Mouse (Mus musculus) thymus, adult 2 months (tissue): ENCODE results near the gene Pls3. TPM values are rescaled to one million over a fixed set of nuclear protein-coding genes. Genes with fewer than 3 reads are reported as not detected.

Source experiments
- DNase-seq: peaks from one replicate; pipeline ENCODE4 v3.0.0; 2021
- H3K27ac ChIP-seq: fragments of 200-500 bp; 2 replicates; pipeline ENCODE4 v1.5.1; 2012; ENCODE audit warnings: low read length, control low read depth; ENCODE audit not compliant: control insufficient read depth, insufficient read depth
- H3K27me3 ChIP-seq: fragments of 200-500 bp; 2 replicates; pipeline ENCODE4 v1.6.1; 2012; ENCODE audit warnings: mild to moderate bottlenecking, low read length, moderate library complexity, mixed read lengths; ENCODE audit not compliant: control insufficient read depth, insufficient read depth
- H3K36me3 ChIP-seq: fragments of 200-500 bp; 2 replicates; pipeline ENCODE4 v1.6.1; 2012; ENCODE audit warnings: mild to moderate bottlenecking, low read length, moderate library complexity; ENCODE audit not compliant: control insufficient read depth, insufficient read depth
- H3K4me1 ChIP-seq: fragments of 200-500 bp; replicated peaks from 2 replicates; pipeline ENCODE4 v1.6.1; 2012; ENCODE audit warnings: low read length; ENCODE audit not compliant: control insufficient read depth, insufficient read depth
- H3K4me3 ChIP-seq: fragments of 200-500 bp; 2 replicates; pipeline ENCODE4 v1.5.1; 2012; ENCODE audit warnings: mild to moderate bottlenecking, low read length, control low read depth, moderate library complexity; ENCODE audit not compliant: control insufficient read depth, insufficient read depth
- CTCF ChIP-seq: fragments of 200-500 bp; IDR thresholded peaks from 2 replicates; pipeline ENCODE4 v1.5.1; 2012; ENCODE audit warnings: mild to moderate bottlenecking, control low read depth, low read length, moderate library complexity, borderline replicate concordance; ENCODE audit not compliant: control insufficient read depth, poor library complexity, insufficient read depth; ENCODE audit errors: extremely low read depth
- POLR2A ChIP-seq: fragments of 200-500 bp; IDR thresholded peaks from 2 replicates; pipeline ENCODE4 v1.6.1; 2012; ENCODE audit warnings: mild to moderate bottlenecking, low read length, control low read depth, moderate library complexity; ENCODE audit not compliant: control insufficient read depth, poor library complexity, insufficient read depth; ENCODE audit errors: extremely low read depth
- WGBS: fragments of 180-500 bp; shearing (Covaris S2); methylation state at CpG from one replicate; pipeline ENCODE4 v1.1.7; 2018; 5-methylcytosine and 5-hydroxymethylcytosine counted together
- polyA plus RNA-seq: library from polyadenylated mRNA; depleted of rRNA; stranded (reverse); fragments of >200 nt; gene quantifications from 2 replicates; pipeline ENCODE4 v1.2.3, GENCODE M21; 2012

Gene Pls3
- polyA plus RNA-seq, 1 experiment, result 2.8 TPM

GRCm38 (mm10) chrX:75854294-75854693 lies 20.7 kb downstream of the Pls3 start:
- no peaks in the 10 kb centered on the region for H3K27me3 ChIP-seq
- DNase-seq, result no peak
- TF ChIP-seq POLR2A (no peak), CTCF (no peak)
- H3K4me3 ChIP-seq, result no peak overlapping the region
- 94% methylated on average over 3 of the region's 3 CpGs for WGBS
- no peaks in the 10 kb centered on the region for H3K36me3 ChIP-seq
- no peak overlapping the region for H3K27ac ChIP-seq
- no peaks in the 10 kb centered on the region for H3K4me1 ChIP-seq

- H3K27ac ChIP-seq, result no peak overlapping the region
- H3K4me3 ChIP-seq, result no peak overlapping the region
- no peak for DNase-seq
- no peaks in the 10 kb centered on the region for H3K27me3 ChIP-seq
- 78% methylated on average over 4 of the region's 4 CpGs for WGBS
- TF ChIP-seq POLR2A (no peak), CTCF (no peak)
- no peaks in the 10 kb centered on the region for H3K36me3 ChIP-seq
- H3K4me1 ChIP-seq, result no peaks in the 10 kb centered on the region
Measured at GRCm38 (mm10) chrX:75844290-75844689, 30.7 kb downstream of the Pls3 start.

GRCm38 (mm10) chrX:75842835-75843234 lies 32.1 kb downstream of the Pls3 start:
- no peak for TF ChIP-seq CTCF
- TF ChIP-seq POLR2A, result no peak
- no peaks in the 10 kb centered on the region for H3K36me3 ChIP-seq
- H3K4me3 ChIP-seq, result no peak overlapping the region
- no peaks in the 10 kb centered on the region for H3K27me3 ChIP-seq
- DNase-seq, result no peak
- H3K4me1 ChIP-seq, result no peaks in the 10 kb centered on the region
- H3K27ac ChIP-seq, result no peak overlapping the region
- WGBS, result 47% methylated on average over 9 of the region's 9 CpGs

DNA sequence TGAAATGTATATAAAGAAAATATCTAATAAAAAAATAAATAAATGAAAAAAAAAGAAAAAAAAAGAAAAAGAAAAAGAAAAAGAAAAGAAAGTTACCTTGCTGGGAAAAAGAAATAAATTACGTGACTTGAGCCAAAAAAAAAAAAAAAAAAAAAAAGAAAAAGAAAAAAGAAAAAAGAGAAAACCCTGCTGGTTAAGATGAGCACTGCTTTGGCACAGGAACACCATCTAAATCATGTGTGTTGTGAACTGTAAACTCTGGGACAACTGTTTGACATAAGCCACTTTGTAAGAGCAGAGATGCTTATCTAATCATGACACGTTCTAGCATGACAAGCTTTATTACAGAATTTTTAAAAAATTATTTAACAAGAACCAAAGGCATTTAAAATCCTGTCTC lies 32.9 kb downstream of the Pls3 start:
- H3K27ac ChIP-seq, result no peak overlapping the region
- H3K36me3 ChIP-seq, result no peaks in the 10 kb centered on the region
- WGBS, result 79% methylated on average over 2 of the region's 2 CpGs
- no peaks in the 10 kb centered on the region for H3K4me1 ChIP-seq
- TF ChIP-seq POLR2A, result no peak
- no peak for TF ChIP-seq CTCF
- no peak overlapping the region for H3K4me3 ChIP-seq
- no peak for DNase-seq
- H3K27me3 ChIP-seq, result no peaks in the 10 kb centered on the region

DNA sequence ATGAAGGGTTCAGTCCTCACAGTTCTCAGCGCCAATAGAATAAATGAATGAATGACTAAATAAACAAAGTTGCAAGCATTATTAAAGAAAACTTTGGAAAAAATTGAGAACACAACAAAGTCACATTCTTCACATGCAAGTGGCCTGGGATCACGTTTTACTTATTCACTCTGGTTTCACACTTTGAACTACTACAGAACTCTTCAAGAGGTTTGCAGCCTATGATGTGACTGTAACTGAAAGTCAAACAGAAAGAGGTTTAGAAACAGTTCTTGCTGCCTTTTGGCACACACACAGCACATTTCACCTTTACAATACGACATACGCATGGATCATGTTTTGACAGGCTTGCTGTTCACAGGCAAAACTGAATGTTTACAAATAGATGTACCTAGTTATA lies 34.7 kb downstream of the Pls3 start:
- H3K27ac ChIP-seq, result no peak overlapping the region

GRCm38 (mm10) chrX:75834836-75835235 lies 40.1 kb downstream of the Pls3 start:
- Histone ChIP-seq H3K4me3 (no peak overlapping the region), H3K27me3 (no peaks in the 10 kb centered on the region), H3K36me3 (no peaks in the 10 kb centered on the region), H3K27ac (no peak overlapping the region), H3K4me1 (no peaks in the 10 kb centered on the region)
- no peak for DNase-seq
- 54% methylated on average over 2 of the region's 2 CpGs for WGBS
- TF ChIP-seq CTCF (no peak), POLR2A (no peak)

More for the DNA sequence above, 34.7 kb downstream of the Pls3 start:
- no peaks in the 10 kb centered on the region for H3K36me3 ChIP-seq
- WGBS, result 94% methylated on average over 4 of the region's 4 CpGs
- no peaks in the 10 kb centered on the region for H3K4me1 ChIP-seq
- TF ChIP-seq CTCF (no peak), POLR2A (no peak)
- H3K4me3 ChIP-seq, result no peak overlapping the region
- no peak for DNase-seq
- no peaks in the 10 kb centered on the region for H3K27me3 ChIP-seq

GRCm38 (mm10) chrX:75834286-75834685 lies 40.7 kb downstream of the Pls3 start:
- DNase-seq, result no peak
- TF ChIP-seq POLR2A, result no peak
- no peak for TF ChIP-seq CTCF

More at GRCm38 (mm10) chrX:75834286-75834685, 40.7 kb downstream of the Pls3 start:
- WGBS, result 83% methylated on average over 2 of the region's 2 CpGs
- H3K4me1 ChIP-seq, result no peaks in the 10 kb centered on the region
- no peaks in the 10 kb centered on the region for H3K36me3 ChIP-seq
- no peak overlapping the region for H3K4me3 ChIP-seq
- H3K27me3 ChIP-seq, result no peaks in the 10 kb centered on the region
- no peak overlapping the region for H3K27ac ChIP-seq
